Mouse (Mus musculus) embryonic facial prominence, embryonic 13.5 days (tissue): ENCODE data around the gene Becn1. TPM values are rescaled to one million over a fixed set of nuclear protein-coding genes. Genes with fewer than 3 reads are reported as not detected.
"Not testable (repeated sequence)": the region's sequence is repeated elsewhere in the genome, so short reads cannot be mapped to it uniquely, and the experiment has no call there.

Source experiments
- ATAC-seq: fragments of 200-750 bp; cut with Nextera tagmentation; 2 replicates; pipeline ENCODE4 v1.8.0; 2017; ENCODE audit warnings: low read depth; ENCODE audit not compliant: insufficient number of reproducible peaks, insufficient read depth, low FRiP score, low TSS enrichment
- H3K27ac ChIP-seq: fragments of 300-500 bp; sonication (generic); 2 replicates; pipeline ENCODE4 v1.5.1; 2015; ENCODE audit warnings: moderate library complexity, mild to moderate bottlenecking, inconsistent platforms
- H3K27me3 ChIP-seq: fragments of 300-500 bp; sonication (generic); 2 replicates; pipeline ENCODE4 v1.6.1; 2015; ENCODE audit warnings: mild to moderate bottlenecking, inconsistent platforms
- H3K36me3 ChIP-seq: fragments of 300-500 bp; sonication (generic); 2 replicates; pipeline ENCODE4 v1.6.1; 2015; ENCODE audit warnings: mild to moderate bottlenecking, inconsistent platforms
- H3K4me1 ChIP-seq: fragments of 300-500 bp; sonication (generic); 2 replicates; pipeline ENCODE4 v1.6.1; 2015; ENCODE audit warnings: inconsistent platforms
- H3K4me2 ChIP-seq: fragments of 300-500 bp; sonication (generic); 2 replicates; pipeline ENCODE4 v1.6.1; 2015; ENCODE audit warnings: moderate library complexity, mild to moderate bottlenecking, inconsistent platforms
- H3K4me3 ChIP-seq: fragments of 300-500 bp; sonication (generic); 2 replicates; pipeline ENCODE4 v1.5.1; 2015; ENCODE audit warnings: mild to moderate bottlenecking, inconsistent platforms
- H3K9ac ChIP-seq: fragments of 300-500 bp; sonication (generic); 2 replicates; pipeline ENCODE4 v1.6.1; 2015; ENCODE audit warnings: mild to moderate bottlenecking, inconsistent platforms
- H3K9me3 ChIP-seq: fragments of 300-500 bp; sonication (generic); 2 replicates; pipeline ENCODE4 v1.6.1; 2016; ENCODE audit warnings: inconsistent platforms
- WGBS: fragments of 180-500 bp; shearing (Covaris S2); methylation state at CpG from one replicate; pipeline ENCODE4 v1.1.7; 2015; ENCODE audit warnings: mixed read lengths; 5-methylcytosine and 5-hydroxymethylcytosine counted together
- polyA plus RNA-seq: library from polyadenylated mRNA; unstranded; fragments of >200 nt; fragmentation: Nextera tagmentation; extraction: Ambion mirVana; gene quantifications from 2 replicates; pipeline ENCODE4 v1.2.1, GENCODE M21; 2015

The Becn1 gene
- polyA plus RNA-seq, 1 experiment from 2014 or later, result 129 TPM

DNA sequence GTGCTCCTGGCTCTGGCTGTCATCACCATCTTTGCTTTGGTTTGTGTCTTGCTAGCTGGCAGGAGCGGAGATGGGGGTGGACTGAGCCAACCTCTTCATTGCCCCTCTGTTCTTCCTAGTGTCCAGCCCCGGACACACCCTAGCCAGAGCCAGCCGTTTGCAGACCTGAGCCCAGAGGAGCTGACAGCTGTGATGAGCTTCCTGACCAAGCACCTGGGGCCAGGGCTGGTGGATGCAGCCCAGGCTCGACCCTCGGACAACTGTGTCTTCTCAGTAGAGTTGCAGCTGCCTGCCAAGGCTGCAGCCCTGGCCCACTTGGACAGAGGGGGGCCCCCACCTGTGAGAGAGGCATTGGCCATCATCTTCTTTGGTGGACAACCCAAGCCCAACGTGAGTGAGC lies 28.9 kb upstream of the Becn1 start:
- H3K36me3 ChIP-seq, H3K9ac ChIP-seq, H3K4me2 ChIP-seq, ATAC-seq, H3K9me3 ChIP-seq, H3K4me3 ChIP-seq, H3K27me3 ChIP-seq: not testable (repeated sequence)
- Histone ChIP-seq H3K27ac (peak overlapping the region; percentile 44; the same call in 1 of the 2 replicates), H3K4me1 (peaks cover 14% of the 10 kb centered on the region)
- 83% methylated on average over 6 of the region's 6 CpGs for WGBS

- no peak within 1 kb of the TSS for H3K9ac ChIP-seq
- H3K36me3 ChIP-seq, result peaks cover 5% of the 10 kb centered on the region
- no peaks in the 10 kb centered on the region for H3K9me3 ChIP-seq
- peak; percentile 45; the same call in 1 of the 2 replicates for ATAC-seq
- peak within 1 kb of the TSS; percentile 44; the same call in 1 of the 2 replicates for H3K27ac ChIP-seq
- peaks cover 14% of the 10 kb centered on the region for H3K4me1 ChIP-seq
- WGBS, result 70% methylated on average over 7 of the region's 7 CpGs
- H3K27me3 ChIP-seq, result no peaks in the 10 kb centered on the region
- H3K4me2 ChIP-seq, result no peak within 1 kb of the TSS
- no peak within 1 kb of the TSS for H3K4me3 ChIP-seq
These were observed 28.4 kb upstream of the Becn1 start, which contains the start of gene Aoc3 for GRCm38 (mm10) chr11:101330371-101330924. Gene Aoc3, plus strand, starts transcription at chr11:101330605.

- Histone ChIP-seq H3K4me3 (no peak overlapping the region), H3K4me2 (no peak overlapping the region), H3K9ac (no peak overlapping the region), H3K4me1 (peaks cover 8% of the 10 kb centered on the region; the same call in 1 of the 2 replicates), H3K36me3 (peaks cover 18% of the 10 kb centered on the region), H3K27ac (no peak overlapping the region), H3K9me3 (no peaks in the 10 kb centered on the region), H3K27me3 (no peaks in the 10 kb centered on the region)
- no peak for ATAC-seq
- WGBS, result 78% methylated on average over 6 of the region's 6 CpGs
These were observed 27.0 kb upstream of the Becn1 start for GRCm38 (mm10) chr11:101328941-101329635.

GRCm38 (mm10) chr11:101327311-101327710 lies 25.2 kb upstream of the Becn1 start:
- peaks cover 36% of the 10 kb centered on the region for H3K36me3 ChIP-seq

DNA sequence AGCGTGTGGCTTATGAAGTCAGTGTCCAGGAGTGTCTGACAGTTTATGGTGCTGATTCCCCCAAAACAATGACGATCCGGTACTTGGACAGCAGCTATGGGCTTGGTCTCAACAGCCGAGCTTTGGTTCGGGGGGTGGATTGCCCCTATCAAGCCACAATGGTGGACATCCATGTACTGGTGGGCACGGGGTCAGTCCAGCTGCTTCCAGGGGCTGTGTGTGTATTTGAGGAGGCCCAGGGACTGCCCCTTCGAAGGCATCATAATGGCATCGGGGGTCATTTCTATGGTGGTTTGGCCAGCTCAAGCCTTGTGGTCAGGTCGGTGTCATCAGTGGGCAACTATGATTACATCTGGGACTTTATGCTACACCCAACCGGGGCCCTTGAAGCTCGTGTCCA lies 24.1 kb upstream of the Becn1 start:
- no peak overlapping the region for H3K4me3 ChIP-seq
- H3K4me2 ChIP-seq, result no peak overlapping the region
- H3K36me3 ChIP-seq, result peaks cover 47% of the 10 kb centered on the region
- H3K27me3 ChIP-seq, result no peaks in the 10 kb centered on the region
- H3K9me3 ChIP-seq, result no peaks in the 10 kb centered on the region
- WGBS, result 83% methylated on average over 11 of the region's 11 CpGs
- no peak for ATAC-seq
- 0 out of 2 replicates have a peak, but pooled peaks cover 6% of the 10 kb centered on the region for H3K4me1 ChIP-seq
- H3K27ac ChIP-seq, result no peak overlapping the region
- no peak overlapping the region for H3K9ac ChIP-seq

More at GRCm38 (mm10) chr11:101327311-101327710, 25.2 kb upstream of the Becn1 start:
- Histone ChIP-seq H3K9ac (no peak overlapping the region), H3K4me3 (no peak overlapping the region), H3K27ac (no peak overlapping the region), H3K27me3 (no peaks in the 10 kb centered on the region), H3K4me2 (no peak overlapping the region), H3K9me3 (no peaks in the 10 kb centered on the region), H3K4me1 (0 out of 2 replicates have a peak, but pooled peaks cover 6% of the 10 kb centered on the region)
- 51% methylated on average over 3 of the region's 3 CpGs for WGBS
- ATAC-seq, result no peak

DNA sequence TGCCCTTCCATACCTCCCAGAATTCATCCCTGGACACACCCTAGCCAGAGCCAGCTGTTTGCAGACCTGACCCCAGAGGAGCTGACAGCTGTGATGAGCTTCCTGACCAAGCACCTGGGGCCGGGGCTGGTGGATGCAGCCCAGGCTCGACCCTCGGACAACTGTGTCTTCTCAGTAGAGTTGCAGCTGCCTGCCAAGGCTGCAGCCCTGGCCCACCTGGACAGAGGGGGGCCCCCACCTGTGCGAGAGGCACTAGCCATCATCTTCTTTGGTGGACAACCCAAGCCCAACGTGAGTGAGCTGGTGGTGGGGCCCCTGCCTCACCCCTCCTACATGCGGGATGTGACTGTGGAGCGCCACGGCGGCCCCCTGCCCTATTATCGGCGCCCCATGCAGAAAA lies 23.1 kb upstream of the Becn1 start:
- H3K9ac ChIP-seq, H3K27me3 ChIP-seq, H3K4me1 ChIP-seq, H3K4me2 ChIP-seq, H3K4me3 ChIP-seq, ATAC-seq, H3K9me3 ChIP-seq, H3K27ac ChIP-seq: not testable (repeated sequence)
- 92% methylated on average over 11 of the region's 11 CpGs for WGBS
- H3K36me3 ChIP-seq, result peaks cover 57% of the 10 kb centered on the region

DNA sequence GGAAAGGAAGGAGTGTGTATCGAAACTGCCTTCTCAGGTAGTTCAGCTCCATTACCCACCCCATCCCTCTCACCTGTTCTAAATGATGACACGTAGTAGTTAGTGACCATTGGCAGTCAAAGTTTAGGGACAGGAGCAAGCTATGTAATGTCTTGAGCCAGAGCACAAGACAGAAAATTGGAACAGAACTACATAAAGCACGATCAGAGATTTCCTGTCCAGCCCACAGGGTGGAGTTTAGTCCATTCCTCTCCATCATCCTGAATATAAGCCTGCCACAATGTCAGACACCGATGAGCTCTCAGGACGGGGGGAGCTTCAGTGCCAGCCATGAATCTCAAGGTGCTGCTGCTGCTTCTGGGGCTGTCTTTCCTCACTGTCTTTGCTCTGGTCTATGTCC lies 22.7 kb upstream of the Becn1 start, which contains the start of gene Aoc2:
Gene Aoc2 (plus strand): TSS at position 301 of the 400 bp plus-strand sequence.
- ATAC-seq, result no peak
- H3K9me3 ChIP-seq, result no peaks in the 10 kb centered on the region
- no peak within 1 kb of the TSS for H3K4me2 ChIP-seq
- H3K27me3 ChIP-seq, result no peaks in the 10 kb centered on the region
- peaks cover 61% of the 10 kb centered on the region for H3K36me3 ChIP-seq
- no peak within 1 kb of the TSS for H3K9ac ChIP-seq
- H3K4me1 ChIP-seq, result 0 out of 2 replicates have a peak, but pooled peaks cover 6% of the 10 kb centered on the region
- no peak within 1 kb of the TSS for H3K27ac ChIP-seq
- no peak within 1 kb of the TSS for H3K4me3 ChIP-seq
- 93% methylated on average over 5 of the region's 5 CpGs for WGBS

DNA sequence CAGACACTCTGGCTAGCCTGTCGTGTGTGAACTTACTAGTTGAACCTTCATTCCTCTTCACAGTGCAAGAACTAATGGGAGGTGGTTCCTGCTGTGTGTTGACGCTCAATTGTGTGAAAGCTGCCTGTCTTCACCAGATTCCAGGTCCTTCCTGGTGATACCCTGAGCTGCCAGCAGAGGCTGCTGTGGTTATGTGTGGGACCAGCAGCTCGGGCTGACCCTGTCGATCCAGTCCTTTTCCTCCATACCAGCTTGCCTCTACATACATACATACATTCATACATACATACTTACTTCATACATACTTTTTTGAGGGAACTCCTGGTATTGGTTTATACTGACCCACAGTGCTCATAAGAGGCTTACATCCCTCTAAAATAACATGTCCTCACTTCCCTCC lies 21.5 kb upstream of the Becn1 start:
- ATAC-seq, result no peak
- Histone ChIP-seq H3K4me3 (no peak overlapping the region), H3K9ac (no peak overlapping the region), H3K27me3 (no peaks in the 10 kb centered on the region), H3K4me2 (no peak overlapping the region), H3K27ac (no peak overlapping the region), H3K36me3 (peaks cover 73% of the 10 kb centered on the region), H3K4me1 (0 out of 2 replicates have a peak, but pooled peaks cover 5% of the 10 kb centered on the region), H3K9me3 (no peaks in the 10 kb centered on the region)
- WGBS, result 18% methylated on average over 4 of the region's 4 CpGs

- H3K4me2 ChIP-seq, result peak overlapping the region; percentile 98
- under 1% methylated on average over 17 of the region's 17 CpGs for WGBS
- H3K9ac ChIP-seq, result peak overlapping the region; percentile 92
- no peaks in the 10 kb centered on the region for H3K27me3 ChIP-seq
- H3K36me3 ChIP-seq, result peaks cover 37% of the 10 kb centered on the region
- peak overlapping the region; percentile 83 for H3K4me3 ChIP-seq
- H3K9me3 ChIP-seq, result no peaks in the 10 kb centered on the region
- no peak; the same call in 1 of the 2 replicates for ATAC-seq
- peaks cover 14% of the 10 kb centered on the region for H3K4me1 ChIP-seq
- peak overlapping the region; percentile 73 for H3K27ac ChIP-seq
These were observed 14.4 kb upstream of the Becn1 start for GRCm38 (mm10) chr11:101316501-101316917.

GRCm38 (mm10) chr11:101315665-101316500 lies 13.8 kb upstream of the Becn1 start, which contains the start of gene Psme3:
Gene Psme3, plus strand, starts transcription at chr11:101316213.
- H3K4me2 ChIP-seq, result peak within 1 kb of the TSS; percentile 98
- H3K27me3 ChIP-seq, result no peaks in the 10 kb centered on the region
- no peaks in the 10 kb centered on the region for H3K9me3 ChIP-seq
- peaks cover 31% of the 10 kb centered on the region for H3K36me3 ChIP-seq
- H3K4me3 ChIP-seq, result peak within 1 kb of the TSS; percentile 83
- peak within 1 kb of the TSS; percentile 92 for H3K9ac ChIP-seq
- H3K27ac ChIP-seq, result peak within 1 kb of the TSS; percentile 73
- peak; percentile 85 for ATAC-seq
- peaks cover 14% of the 10 kb centered on the region for H3K4me1 ChIP-seq
- under 1% methylated on average over 62 of the region's 62 CpGs for WGBS

DNA sequence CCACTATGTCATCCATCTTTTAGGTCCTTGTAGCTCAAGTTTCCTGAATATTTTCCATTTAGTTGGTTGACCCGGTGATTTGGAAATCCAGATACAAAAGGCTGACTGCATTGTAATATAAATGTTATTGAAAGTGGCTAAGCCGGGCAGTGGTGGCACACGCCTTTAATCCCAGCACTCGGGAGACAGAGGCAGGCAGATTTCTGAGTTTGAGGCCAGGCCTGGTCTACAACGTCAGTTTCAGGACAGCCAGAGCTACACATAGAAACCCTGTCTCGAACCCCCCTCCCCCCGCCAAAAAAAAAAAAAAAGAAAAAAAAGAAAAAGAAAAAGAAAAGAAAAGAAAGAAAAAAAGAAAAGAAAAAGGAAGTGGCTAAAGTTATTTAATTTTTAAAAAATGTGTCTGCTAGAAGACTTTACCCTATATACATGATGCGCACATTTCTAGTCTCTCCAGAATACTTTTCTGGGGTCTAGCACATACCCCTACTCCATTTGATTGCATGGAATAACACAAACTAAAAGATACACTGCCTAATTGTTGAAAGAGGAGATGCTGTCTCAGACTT lies 13.1 kb upstream of the Becn1 start:
- H3K4me1 ChIP-seq, result peaks cover 14% of the 10 kb centered on the region
- no peaks in the 10 kb centered on the region for H3K9me3 ChIP-seq
- 0 out of 2 replicates have a peak overlapping the region, but pooled peaks have one; percentile 73 for H3K27ac ChIP-seq
- 90% methylated on average over 8 of the region's 8 CpGs for WGBS
- H3K4me3 ChIP-seq, result peak overlapping the region; percentile 83
- H3K27me3 ChIP-seq, result no peaks in the 10 kb centered on the region
- no peak for ATAC-seq
- H3K4me2 ChIP-seq, result peak overlapping the region; percentile 98
- peaks cover 24% of the 10 kb centered on the region for H3K36me3 ChIP-seq
- H3K9ac ChIP-seq, result peak overlapping the region; percentile 92
